Mouse (Mus musculus): Measurements from ENCODE around the gene Nup214. TPM values are rescaled to one million over a fixed set of nuclear protein-coding genes. Genes with fewer than 3 reads are reported as not detected.

The Nup214 gene
- polyA plus RNA-seq, 2 experiments, result 41.3 to 65.2 TPM

DNA sequence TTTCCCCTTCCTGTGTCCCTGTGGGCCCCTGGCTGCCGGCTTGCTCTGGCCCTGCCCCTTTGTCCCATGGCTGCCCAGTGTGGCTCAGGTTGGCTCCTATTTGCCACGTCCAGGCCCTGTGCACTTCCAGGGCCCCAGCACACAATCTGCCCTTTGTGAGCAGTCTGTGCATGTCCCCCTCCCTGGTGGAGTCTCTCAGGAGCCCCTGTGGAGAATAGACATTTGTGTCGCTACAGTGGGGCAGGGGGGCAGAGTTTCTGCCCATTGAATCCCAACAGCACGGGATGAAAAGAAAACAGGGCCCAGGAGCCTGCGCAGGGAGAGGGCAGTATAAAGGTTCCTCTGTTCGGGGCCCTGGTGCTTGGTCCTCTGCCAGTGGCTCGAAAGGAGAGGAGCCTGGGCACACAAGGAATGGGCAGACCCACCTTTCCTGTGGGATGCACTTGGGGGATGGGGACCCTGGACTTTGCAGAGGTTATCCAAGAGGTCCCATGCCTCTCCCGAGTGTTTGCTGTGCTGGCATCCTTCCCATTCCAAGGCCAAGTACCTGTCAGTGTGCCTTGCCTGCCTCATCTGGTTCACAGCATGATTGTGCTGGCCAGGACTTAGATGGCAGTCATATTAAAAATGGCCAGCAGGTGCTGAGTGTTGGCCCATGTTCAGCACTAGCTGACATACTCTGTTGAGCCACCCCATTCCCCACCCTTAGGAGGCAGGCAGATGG is 11.6 kb upstream of the Nup214 start:
- no peak for TF ChIP-seq POLR2A (IDR thresholded peaks at IDR 0.05; ENCODE audit: borderline replicate concordance, extremely low read depth, insufficient read depth, insufficient read length)
- 71% methylated on average over 7 of the region's 8 CpGs for WGBS
- H3K27me3 ChIP-seq (ENCODE audit: control insufficient read depth, insufficient read depth, low read length), result no peaks in the 10 kb centered on the region
- peak; percentile 60 for ATAC-seq (ENCODE audit: low FRiP score, low read depth)
- H3K4me1 ChIP-seq (ENCODE audit: control insufficient read depth, insufficient read depth, low read length), result no peaks in the 10 kb centered on the region
- H3K27ac ChIP-seq (replicated peaks; ENCODE audit: low read depth, low read length), result peak overlapping the region; percentile 85
- H3K36me3 ChIP-seq (ENCODE audit: control insufficient read depth, insufficient read depth, low read length), result peaks cover 16% of the 10 kb centered on the region; the same call in 1 of the 2 replicates
- DNase-seq (ENCODE audit: low spot score), result no peak
- peak overlapping the region; percentile 12; the same call in 1 of the 2 replicates for H3K9ac ChIP-seq (ENCODE audit: low read depth, low read length, severe bottlenecking)
- no peak overlapping the region for H3K4me3 ChIP-seq (replicated peaks; ENCODE audit: low read length)
- no peaks in the 10 kb centered on the region for H3K9me3 ChIP-seq (ENCODE audit: control insufficient read depth, low read length)
- no peak overlapping the region for H3K4me2 ChIP-seq (replicated peaks; ENCODE audit: low read depth, low read length, severe bottlenecking)

DNA sequence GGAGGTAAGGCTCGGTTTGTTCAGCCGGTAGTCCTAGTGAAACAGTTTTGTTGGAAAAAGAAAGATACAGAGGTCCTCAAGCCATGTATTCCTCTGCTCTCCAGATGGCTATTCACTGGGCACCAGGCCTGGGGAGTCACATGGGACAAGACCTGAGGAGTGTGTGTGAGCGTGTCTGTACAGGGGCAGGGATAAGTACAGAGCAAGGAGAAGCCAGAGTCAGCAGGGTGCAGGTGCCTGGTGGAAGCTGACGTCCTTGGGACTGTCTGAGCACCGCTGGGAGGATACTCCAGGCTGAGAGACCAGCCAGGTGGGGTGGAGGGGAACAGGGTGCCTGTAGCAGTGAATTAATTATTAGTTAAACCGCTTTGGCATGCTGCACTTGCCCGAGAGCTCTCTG is 10.7 kb upstream of the Nup214 start:
- no peak for ATAC-seq (ENCODE audit: low FRiP score, low read depth)
- no peak overlapping the region for H3K9ac ChIP-seq (ENCODE audit: low read depth, low read length, severe bottlenecking)
- TF ChIP-seq POLR2A (IDR thresholded peaks at IDR 0.05; ENCODE audit: borderline replicate concordance, extremely low read depth, insufficient read depth, insufficient read length), result no peak
- no peak overlapping the region for H3K4me2 ChIP-seq (replicated peaks; ENCODE audit: low read depth, low read length, severe bottlenecking)
- no peak for DNase-seq (ENCODE audit: low spot score)
- H3K27ac ChIP-seq (replicated peaks; ENCODE audit: low read depth, low read length), result peak overlapping the region; percentile 85; the same call in 1 of the 2 replicates
- H3K27me3 ChIP-seq (ENCODE audit: control insufficient read depth, insufficient read depth, low read length), result no peaks in the 10 kb centered on the region
- WGBS, result 83% methylated on average over 7 of the region's 7 CpGs
- H3K4me3 ChIP-seq (replicated peaks; ENCODE audit: low read length), result no peak overlapping the region
- H3K4me1 ChIP-seq (ENCODE audit: control insufficient read depth, insufficient read depth, low read length), result no peaks in the 10 kb centered on the region
- H3K36me3 ChIP-seq (ENCODE audit: control insufficient read depth, insufficient read depth, low read length), result peaks cover 16% of the 10 kb centered on the region; the same call in 1 of the 2 replicates
- no peaks in the 10 kb centered on the region for H3K9me3 ChIP-seq (ENCODE audit: control insufficient read depth, low read length)

DNA sequence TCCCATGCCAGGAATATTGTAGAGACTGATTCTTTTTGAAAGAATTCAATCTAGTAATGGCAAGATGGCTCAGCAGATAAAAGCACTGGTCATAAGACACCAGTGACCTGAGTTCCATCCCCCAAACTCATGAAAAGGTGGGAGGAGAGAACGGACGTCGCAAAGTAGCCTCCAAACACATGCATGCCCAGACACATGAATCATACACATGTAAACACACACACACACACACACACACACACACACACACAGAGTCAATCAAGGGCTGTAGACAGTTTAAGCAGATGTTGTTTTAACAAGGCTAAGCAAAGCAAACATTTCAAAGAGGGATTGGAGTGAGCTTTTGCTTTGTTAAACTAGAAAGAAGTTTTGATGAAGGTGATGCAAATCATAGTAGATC is 10.0 kb upstream of the Nup214 start:
- Histone ChIP-seq H3K4me2 (replicated peaks; ENCODE audit: low read depth, low read length, severe bottlenecking) (no peak overlapping the region), H3K36me3 (ENCODE audit: control insufficient read depth, insufficient read depth, low read length) (peaks cover 20% of the 10 kb centered on the region; the same call in 1 of the 2 replicates), H3K27me3 (ENCODE audit: control insufficient read depth, insufficient read depth, low read length) (no peaks in the 10 kb centered on the region), H3K9me3 (ENCODE audit: control insufficient read depth, low read length) (no peaks in the 10 kb centered on the region), H3K27ac (replicated peaks; ENCODE audit: low read depth, low read length) (no peak overlapping the region), H3K9ac (ENCODE audit: low read depth, low read length, severe bottlenecking) (no peak overlapping the region), H3K4me3 (replicated peaks; ENCODE audit: low read length) (no peak overlapping the region), H3K4me1 (ENCODE audit: control insufficient read depth, insufficient read depth, low read length) (no peaks in the 10 kb centered on the region)
- no peak for DNase-seq (ENCODE audit: low spot score)
- WGBS, result 81% methylated on average over 3 of the region's 3 CpGs
- TF ChIP-seq POLR2A (IDR thresholded peaks at IDR 0.05; ENCODE audit: borderline replicate concordance, extremely low read depth, insufficient read depth, insufficient read length), result no peak
- ATAC-seq (ENCODE audit: low FRiP score, low read depth), result no peak

DNA sequence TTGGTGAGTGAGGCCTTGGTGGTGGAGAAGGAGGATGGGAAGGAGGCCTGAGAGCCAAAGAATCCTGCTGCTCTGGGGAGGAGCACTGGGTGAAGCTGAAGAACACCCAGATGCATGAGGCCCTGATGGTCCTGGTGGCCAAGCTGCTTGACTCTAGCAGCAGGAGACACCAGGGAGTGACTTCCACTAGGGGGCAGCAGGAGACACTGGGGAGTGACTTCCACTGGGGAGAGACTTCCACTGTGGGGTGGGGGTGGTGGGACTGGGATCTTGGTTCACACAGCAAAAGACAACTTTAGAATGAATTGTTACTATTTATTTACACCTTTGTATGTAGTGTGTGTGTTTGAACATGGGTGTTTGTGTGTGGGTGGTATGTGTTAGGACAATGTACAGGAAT is 9.1 kb upstream of the Nup214 start:
- DNase-seq (ENCODE audit: low spot score), result no peak
- ATAC-seq (ENCODE audit: low FRiP score, low read depth), result no peak
- no peak for TF ChIP-seq POLR2A (IDR thresholded peaks at IDR 0.05; ENCODE audit: borderline replicate concordance, extremely low read depth, insufficient read depth, insufficient read length)

DNA sequence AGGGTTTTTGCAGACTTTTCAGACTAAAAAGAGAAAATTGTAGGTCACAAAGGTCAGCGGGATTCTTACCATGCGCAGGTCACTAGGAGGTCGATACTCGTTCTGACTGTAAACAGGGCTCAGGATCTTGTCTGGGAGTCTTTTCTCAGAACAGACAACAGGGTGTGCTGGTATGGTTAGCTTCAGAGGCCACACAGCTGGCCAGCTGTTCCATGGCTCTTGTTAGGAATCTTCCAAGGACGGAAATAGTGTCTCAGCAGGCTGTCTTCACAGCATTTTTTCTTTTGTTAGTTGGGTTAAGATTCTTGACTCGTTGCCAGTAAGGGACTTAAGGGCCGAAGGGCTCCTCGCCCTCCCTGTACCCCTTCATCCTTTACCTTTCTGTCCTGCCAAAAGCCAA is 7.4 kb upstream of the Nup214 start:
- Histone ChIP-seq H3K36me3 (ENCODE audit: control insufficient read depth, insufficient read depth, low read length) (peaks cover 23% of the 10 kb centered on the region), H3K9me3 (ENCODE audit: control insufficient read depth, low read length) (no peaks in the 10 kb centered on the region), H3K4me2 (replicated peaks; ENCODE audit: low read depth, low read length, severe bottlenecking) (no peak overlapping the region), H3K4me3 (replicated peaks; ENCODE audit: low read length) (no peak overlapping the region), H3K9ac (ENCODE audit: low read depth, low read length, severe bottlenecking) (no peak overlapping the region), H3K4me1 (ENCODE audit: control insufficient read depth, insufficient read depth, low read length) (no peaks in the 10 kb centered on the region), H3K27ac (replicated peaks; ENCODE audit: low read depth, low read length) (no peak overlapping the region), H3K27me3 (ENCODE audit: control insufficient read depth, insufficient read depth, low read length) (no peaks in the 10 kb centered on the region)
- 78% methylated on average over 8 of the region's 8 CpGs for WGBS
- no peak for TF ChIP-seq POLR2A (IDR thresholded peaks at IDR 0.05; ENCODE audit: borderline replicate concordance, extremely low read depth, insufficient read depth, insufficient read length)
- DNase-seq (ENCODE audit: low spot score) (no peak), ATAC-seq (ENCODE audit: low FRiP score, low read depth) (no peak)

More for the DNA sequence above, 9.1 kb upstream of the Nup214 start:
- no peaks in the 10 kb centered on the region for H3K4me1 ChIP-seq (ENCODE audit: control insufficient read depth, insufficient read depth, low read length)
- no peak overlapping the region for H3K4me2 ChIP-seq (replicated peaks; ENCODE audit: low read depth, low read length, severe bottlenecking)
- H3K9ac ChIP-seq (ENCODE audit: low read depth, low read length, severe bottlenecking), result no peak overlapping the region
- H3K27ac ChIP-seq (replicated peaks; ENCODE audit: low read depth, low read length), result no peak overlapping the region
- H3K4me3 ChIP-seq (replicated peaks; ENCODE audit: low read length), result no peak overlapping the region
- peaks cover 20% of the 10 kb centered on the region; the same call in 1 of the 2 replicates for H3K36me3 ChIP-seq (ENCODE audit: control insufficient read depth, insufficient read depth, low read length)
- H3K9me3 ChIP-seq (ENCODE audit: control insufficient read depth, low read length), result no peaks in the 10 kb centered on the region
- H3K27me3 ChIP-seq (ENCODE audit: control insufficient read depth, insufficient read depth, low read length), result no peaks in the 10 kb centered on the region
